Mouse (Mus musculus) cortical plate, adult 2 months (tissue): ENCODE measurements around the gene Rnf183. TPM values are rescaled to one million over a fixed set of nuclear protein-coding genes. Genes with fewer than 3 reads are reported as not detected.

ENCODE experiments used
- H3K27ac ChIP-seq: fragments of 200-500 bp; 2 replicates; pipeline ENCODE4 v1.5.1; 2012; ENCODE audit warnings: low read length, control low read depth, inconsistent platforms; ENCODE audit not compliant: insufficient read depth
- H3K4me1 ChIP-seq: fragments of 200-500 bp; 2 replicates; pipeline ENCODE4 v1.6.1; 2011; ENCODE audit warnings: low read length; ENCODE audit not compliant: control insufficient read depth, insufficient read depth
- H3K4me3 ChIP-seq: fragments of 200-500 bp; 2 replicates; pipeline ENCODE4 v1.5.1; 2011; ENCODE audit warnings: mild to moderate bottlenecking, low read length, control low read depth; ENCODE audit not compliant: insufficient read depth
- CTCF ChIP-seq: fragments of 200-500 bp; IDR thresholded peaks from 2 replicates; pipeline ENCODE4 v1.5.1; 2011; ENCODE audit warnings: mild to moderate bottlenecking, control low read depth, low read length; ENCODE audit not compliant: insufficient read depth; ENCODE audit errors: extremely low read depth
- POLR2A ChIP-seq: fragments of 200-500 bp; IDR thresholded peaks from 2 replicates; pipeline ENCODE4 v1.6.1; 2011; ENCODE audit warnings: mild to moderate bottlenecking, low read length, control low read depth; ENCODE audit not compliant: insufficient read depth; ENCODE audit errors: extremely low read depth
- polyA plus RNA-seq: library from polyadenylated mRNA; depleted of rRNA; stranded (reverse); fragments of >200 nt; gene quantifications from 2 replicates; pipeline ENCODE4 v1.2.3, GENCODE M21; 2012

The Rnf183 gene
- polyA plus RNA-seq, 1 experiment: 0.15 TPM

DNA sequence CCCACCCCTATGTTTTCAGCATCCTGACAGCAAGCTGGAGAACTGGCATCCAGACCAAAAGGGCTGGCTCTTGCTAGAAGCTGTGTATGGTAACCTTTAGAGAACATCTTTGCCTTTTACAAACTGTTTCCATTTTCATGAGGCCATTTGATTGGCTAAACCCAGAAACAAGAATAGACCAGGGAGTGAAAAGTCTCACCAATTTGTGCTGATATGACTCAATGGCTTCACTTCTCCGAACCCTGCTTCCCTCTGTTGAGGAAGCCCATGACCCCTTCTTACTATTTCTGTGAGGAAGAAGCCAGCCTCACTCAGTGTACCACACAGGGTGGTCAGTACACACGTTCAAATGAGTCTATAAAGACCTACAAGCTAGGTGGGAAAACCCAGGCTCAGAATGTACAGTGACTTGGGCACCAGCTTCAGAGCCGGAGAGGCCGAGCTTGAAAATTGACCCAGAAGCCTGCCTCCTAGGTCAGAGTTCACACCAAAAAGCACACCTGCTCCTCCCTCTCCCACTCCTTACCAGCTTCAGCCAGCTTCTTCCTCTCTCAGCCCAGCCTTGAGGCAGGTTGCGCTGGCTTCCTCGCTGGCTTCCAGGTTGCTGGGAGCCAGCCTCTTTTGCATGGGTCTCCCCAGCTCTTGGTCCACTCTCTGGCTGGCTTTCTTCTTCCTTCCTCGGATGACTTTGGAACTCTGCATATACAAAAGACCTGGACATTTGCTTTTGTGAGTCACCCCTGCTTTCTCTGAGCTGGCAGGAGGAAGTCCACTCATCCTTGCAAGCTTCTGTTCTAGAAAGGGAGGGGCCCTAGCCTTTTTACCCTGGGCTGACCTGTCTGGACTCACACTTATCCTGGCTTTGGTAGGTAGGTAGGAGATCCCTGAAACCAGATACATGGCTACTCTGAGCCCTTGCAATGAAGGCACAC lies 847 bp downstream of the Rnf183 start:
- TF ChIP-seq CTCF: no peak
- TF ChIP-seq POLR2A: no peak
- H3K27ac ChIP-seq: no peak overlapping the region

DNA sequence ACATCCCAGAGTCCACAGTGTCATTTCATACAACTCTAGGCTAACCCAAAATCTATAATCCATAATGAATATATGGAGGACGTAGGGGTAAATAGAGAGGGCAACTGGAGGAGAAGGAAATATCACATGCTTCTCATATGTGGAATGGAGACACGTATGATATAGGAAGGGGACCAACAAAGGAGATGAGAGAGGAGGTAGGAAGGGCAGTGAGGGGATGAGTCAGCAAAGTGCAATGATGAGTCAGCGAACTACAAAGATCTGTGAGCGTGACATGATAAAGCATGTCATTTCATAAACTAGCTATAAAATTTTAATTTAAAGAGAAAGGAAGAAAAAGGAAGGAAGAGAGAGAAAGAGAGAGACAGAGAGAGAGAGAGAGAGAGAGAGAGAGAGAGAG lies 3.5 kb downstream of the Rnf183 start:
- Histone ChIP-seq H3K4me1 (no peaks in the 10 kb centered on the region), H3K4me3 (no peak overlapping the region), H3K27ac (no peak overlapping the region)
- TF ChIP-seq POLR2A (no peak), CTCF (no peak)

More for the DNA sequence above, 847 bp downstream of the Rnf183 start:
- H3K4me1 ChIP-seq: no peaks in the 10 kb centered on the region
- no peak overlapping the region for H3K4me3 ChIP-seq

DNA sequence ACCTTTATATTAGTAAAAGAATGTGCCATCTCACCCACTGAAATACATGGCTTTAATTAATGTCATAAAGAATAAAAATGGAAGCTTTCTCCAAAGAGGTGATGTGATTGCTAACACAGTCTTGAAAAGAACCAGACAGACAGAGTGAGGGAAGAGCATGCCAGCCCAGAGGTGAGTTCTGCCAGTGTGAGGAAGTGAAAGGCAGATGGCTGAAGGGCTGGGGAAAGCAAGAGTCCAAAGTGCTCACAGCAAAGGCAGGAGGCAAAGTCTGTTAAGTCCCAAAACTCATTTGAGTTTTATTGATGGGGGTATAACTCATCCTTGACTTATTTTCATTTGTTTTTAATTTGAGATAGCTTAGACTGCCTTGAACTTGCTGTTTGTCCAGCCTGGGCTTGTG lies 4.4 kb downstream of the Rnf183 start:
- no peak for TF ChIP-seq CTCF
- no peak for TF ChIP-seq POLR2A
- H3K4me3 ChIP-seq: no peak overlapping the region
- no peaks in the 10 kb centered on the region for H3K4me1 ChIP-seq
- no peak overlapping the region for H3K27ac ChIP-seq

DNA sequence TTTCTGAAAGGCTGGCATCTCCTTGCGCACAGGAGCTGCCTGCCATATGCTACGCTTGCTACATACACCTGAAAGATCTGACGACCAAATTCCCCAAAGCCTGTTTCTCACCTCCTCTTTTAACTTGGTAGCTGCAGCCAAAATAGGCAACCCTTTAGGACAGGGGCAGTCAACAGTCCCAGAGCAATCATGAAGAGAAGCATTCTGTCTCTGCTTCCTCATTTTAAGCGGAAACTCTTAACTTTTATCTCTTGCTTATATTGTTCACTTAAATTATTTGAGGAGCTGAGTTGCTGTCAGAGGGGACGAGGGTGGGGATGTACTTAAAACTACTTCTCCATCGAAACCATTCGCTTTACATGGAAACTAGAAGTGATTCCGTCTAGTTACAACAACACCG lies 5.4 kb downstream of the Rnf183 start:
- H3K4me3 ChIP-seq: no peak overlapping the region
- H3K4me1 ChIP-seq: no peaks in the 10 kb centered on the region
- TF ChIP-seq CTCF (no peak), POLR2A (no peak)
- H3K27ac ChIP-seq: no peak overlapping the region

DNA sequence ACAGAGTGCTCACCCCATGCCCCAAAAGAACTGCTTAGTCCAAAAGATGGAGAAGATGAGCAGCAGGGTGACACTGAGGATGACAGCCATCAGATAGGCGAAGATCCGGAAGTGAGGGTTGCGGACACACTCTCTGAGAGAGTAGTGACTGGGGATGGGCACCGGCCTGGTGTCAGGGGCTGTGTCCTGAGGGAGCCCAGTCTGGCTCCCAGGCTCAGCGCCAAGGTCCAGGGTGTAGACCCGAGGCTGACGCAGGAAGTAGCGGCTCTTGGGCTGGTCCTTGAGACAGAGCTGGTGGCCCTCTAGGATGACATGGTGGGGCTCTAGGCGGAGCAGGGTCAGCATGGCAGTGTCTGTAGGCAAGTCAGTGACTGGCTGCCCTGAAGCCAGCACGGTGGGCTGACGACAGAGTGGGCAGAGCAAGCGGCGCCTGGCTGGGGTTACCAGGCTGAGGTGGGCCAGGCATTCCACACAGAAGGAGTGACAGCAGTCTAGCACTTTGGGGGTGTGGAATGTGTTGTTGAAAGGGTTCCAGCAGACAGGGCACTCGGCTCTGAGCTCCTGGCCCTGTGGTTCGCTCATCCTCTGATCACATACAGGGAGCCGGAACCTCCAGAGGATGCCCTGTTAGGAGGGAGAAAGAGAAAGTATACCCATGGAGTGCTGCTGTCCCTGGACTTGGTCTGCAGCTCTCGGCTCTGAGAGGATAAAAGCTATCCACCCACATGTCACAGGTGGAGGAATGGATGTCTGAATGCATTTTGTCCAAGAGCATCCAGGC lies 6.9 kb downstream of the Rnf183 start:
- Histone ChIP-seq H3K4me1 (no peaks in the 10 kb centered on the region), H3K27ac (no peak overlapping the region), H3K4me3 (no peak overlapping the region)
- TF ChIP-seq CTCF (no peak), POLR2A (no peak)

DNA sequence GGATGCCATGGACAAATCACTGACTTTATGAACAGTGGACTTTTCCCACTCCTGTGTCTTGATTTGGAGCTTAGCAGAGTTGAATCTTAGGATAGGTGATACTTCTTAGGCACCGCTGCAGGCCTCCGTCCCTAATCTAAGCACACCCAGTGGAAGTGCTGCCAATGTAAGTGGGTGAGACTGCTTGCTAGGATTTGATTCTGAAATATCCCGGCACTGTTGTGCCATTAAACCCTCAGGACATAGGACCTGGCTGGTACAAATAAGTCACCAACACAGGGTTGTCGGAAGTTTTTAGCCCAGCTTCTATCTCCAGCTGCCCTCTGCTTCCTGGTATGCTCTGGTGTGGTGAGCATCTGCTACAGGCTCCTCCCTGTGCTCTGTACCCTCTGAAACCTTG lies 9.2 kb downstream of the Rnf183 start:
- H3K4me3 ChIP-seq: no peak overlapping the region
- H3K4me1 ChIP-seq: no peaks in the 10 kb centered on the region
- no peak overlapping the region for H3K27ac ChIP-seq
- no peak for TF ChIP-seq CTCF

DNA sequence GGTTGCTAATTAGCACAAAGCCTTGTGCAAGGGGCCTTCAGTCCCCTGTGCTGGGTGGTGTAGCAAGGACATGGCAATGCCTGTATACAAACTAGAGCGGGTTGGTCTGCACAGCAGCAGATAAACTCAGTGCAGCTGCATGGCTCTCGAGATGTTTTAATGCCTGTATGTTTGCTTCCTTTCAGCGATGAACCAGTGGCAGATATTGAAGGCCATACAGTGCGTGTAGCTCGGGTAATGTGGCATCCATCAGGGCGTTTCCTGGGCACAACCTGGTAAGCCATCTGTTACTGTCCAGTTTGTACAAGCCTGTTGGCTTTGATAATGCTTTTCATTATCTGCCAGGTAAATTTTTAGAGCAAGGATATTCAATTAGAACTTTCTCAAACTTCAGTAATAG lies 16.0 kb downstream of the Rnf183 start:
- H3K4me1 ChIP-seq: no peaks in the 10 kb centered on the region
- H3K27ac ChIP-seq: no peak overlapping the region
- TF ChIP-seq CTCF (no peak), POLR2A (no peak)
- H3K4me3 ChIP-seq: no peak overlapping the region

DNA sequence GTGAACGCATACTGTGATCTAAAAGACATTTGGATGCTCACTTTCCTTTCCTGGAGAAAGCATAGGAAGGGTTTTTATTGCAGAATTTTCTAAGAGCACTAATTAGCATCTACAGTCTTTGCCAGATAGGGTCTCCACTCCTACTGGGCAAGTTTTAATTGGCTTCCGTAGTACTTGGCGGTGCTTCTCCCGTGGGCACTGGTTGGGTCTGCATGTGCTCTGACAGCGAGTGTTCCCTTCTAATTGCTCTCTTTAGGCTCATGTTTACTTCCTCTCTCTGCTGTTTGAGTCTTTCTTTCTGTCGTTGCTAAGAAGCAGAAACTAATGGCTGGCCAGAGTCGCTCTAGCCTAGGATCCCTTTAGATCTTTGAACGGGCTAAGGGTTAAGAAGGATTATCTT lies 16.6 kb downstream of the Rnf183 start:
- Histone ChIP-seq H3K27ac (no peak overlapping the region), H3K4me3 (no peak overlapping the region), H3K4me1 (no peaks in the 10 kb centered on the region)
- TF ChIP-seq CTCF (no peak), POLR2A (no peak)

DNA sequence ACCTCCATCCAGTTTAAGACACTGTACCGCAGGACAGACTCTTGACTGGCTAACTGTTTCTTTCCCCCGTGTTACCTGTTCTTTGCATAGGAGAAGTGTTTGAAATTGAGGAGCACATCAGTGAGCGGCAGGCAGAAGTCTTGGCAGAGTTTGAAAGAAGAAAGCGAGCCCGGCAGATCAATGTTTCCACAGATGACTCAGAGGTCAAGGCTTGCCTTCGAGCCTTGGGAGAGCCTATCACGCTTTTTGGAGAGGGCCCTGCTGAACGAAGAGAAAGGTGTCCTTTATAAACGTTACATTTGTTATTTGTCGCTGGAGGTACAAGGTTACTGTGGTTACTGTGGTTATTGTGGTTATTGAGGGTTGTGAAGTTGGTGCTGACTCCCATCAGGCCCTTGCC lies 23.4 kb downstream of the Rnf183 start:
- TF ChIP-seq CTCF (no peak), POLR2A (no peak)
- Histone ChIP-seq H3K27ac (no peak overlapping the region), H3K4me1 (no peaks in the 10 kb centered on the region; the same call in 1 of the 2 replicates), H3K4me3 (no peak overlapping the region)

DNA sequence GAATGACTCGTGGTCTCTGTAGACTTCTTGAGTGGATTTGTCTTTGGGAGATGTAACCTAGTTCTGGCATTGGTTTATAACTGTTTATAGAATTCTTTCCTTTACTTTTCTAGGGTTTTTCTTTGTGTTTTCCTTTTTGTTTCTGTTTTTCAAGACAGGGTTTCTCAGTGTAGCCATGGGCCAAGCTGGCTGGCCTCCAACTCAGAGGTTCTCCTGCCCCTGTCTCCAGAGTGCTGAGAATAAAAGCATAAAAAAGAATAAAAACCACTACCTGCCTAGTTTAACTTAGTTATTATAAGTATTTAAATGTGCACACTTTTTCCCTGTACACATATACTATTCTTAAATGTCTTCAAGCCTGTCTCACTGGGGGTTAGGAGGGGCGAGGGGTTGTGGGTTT lies 24.7 kb downstream of the Rnf183 start:
- H3K4me1 ChIP-seq: no peaks in the 10 kb centered on the region; the same call in 1 of the 2 replicates

More for the DNA sequence above, 24.7 kb downstream of the Rnf183 start:
- H3K4me3 ChIP-seq: no peak overlapping the region
- H3K27ac ChIP-seq: no peak overlapping the region
- no peak for TF ChIP-seq CTCF
- no peak for TF ChIP-seq POLR2A
